Mouse (Mus musculus): ENCODE results near the gene Dnajc12.
"Not testable (repeated sequence)": the region's sequence is repeated elsewhere in the genome, so short reads cannot be mapped to it uniquely, and the experiment has no call there.

The Dnajc12 gene

GRCm38 (mm10) chr10:63432099-63432498 lies 49.9 kb downstream of the Dnajc12 start:
- DNase-seq: no peak

- DNase-seq: no peak
Measured at GRCm38 (mm10) chr10:63432887-63433286, 50.6 kb downstream of the Dnajc12 start.

GRCm38 (mm10) chr10:63438736-63439262 lies 56.6 kb downstream of the Dnajc12 start:
- DNase-seq: no peak

- DNase-seq: no peak
Measured at GRCm38 (mm10) chr10:63439694-63440228, 57.5 kb downstream of the Dnajc12 start.

GRCm38 (mm10) chr10:63444602-63445387 lies 62.6 kb downstream of the Dnajc12 start:
- not testable (repeated sequence) for DNase-seq

GRCm38 (mm10) chr10:63453926-63454325 lies 71.7 kb downstream of the Dnajc12 start:
- DNase-seq: no peak

- peak; percentile 43 to 57 for DNase-seq
Measured at GRCm38 (mm10) chr10:63455110-63455878, 73.1 kb downstream of the Dnajc12 start.

GRCm38 (mm10) chr10:63457292-63458128 lies 75.3 kb downstream of the Dnajc12 start:
- no peak for DNase-seq
